Mouse (Mus musculus) brain, adult 2 months (tissue): ENCODE measurements around the gene Fn1.

ENCODE experiments used
- DNase-seq: peaks from one replicate; pipeline ENCODE4 v3.0.0; 2011; ENCODE audit warnings: low read depth, low spot score

Fn1 gene

GRCm38 (mm10) chr1:71652551-71653399, at the start of gene Fn1:
Gene Fn1, minus strand, starts transcription at chr1:71653200.
- DNase-seq = peak; percentile 18

GRCm38 (mm10) chr1:71696093-71696492, 43.1 kb upstream of the Fn1 start:
- DNase-seq = no peak

- DNase-seq = no peak
Observed at GRCm38 (mm10) chr1:71691472-71692277, 38.7 kb upstream of the Fn1 start.

- DNase-seq = no peak
Observed at GRCm38 (mm10) chr1:71688926-71689303, 35.9 kb upstream of the Fn1 start.

- DNase-seq = no peak
Observed at GRCm38 (mm10) chr1:71688272-71688925, 35.4 kb upstream of the Fn1 start.

- no peak for DNase-seq
Observed at GRCm38 (mm10) chr1:71686791-71687190, 33.8 kb upstream of the Fn1 start.

- DNase-seq = peak; percentile 25
Observed at GRCm38 (mm10) chr1:71683736-71684135, 30.7 kb upstream of the Fn1 start.

- DNase-seq = no peak
Observed at GRCm38 (mm10) chr1:71682194-71682715, 29.3 kb upstream of the Fn1 start.

- DNase-seq = no peak
Observed at GRCm38 (mm10) chr1:71681306-71681705, 28.3 kb upstream of the Fn1 start.

- DNase-seq = peak; percentile 16
Observed at GRCm38 (mm10) chr1:71680046-71680672, 27.2 kb upstream of the Fn1 start.

- peak; percentile 13 for DNase-seq
Observed at GRCm38 (mm10) chr1:71675420-71675819, 22.4 kb upstream of the Fn1 start.

GRCm38 (mm10) chr1:71674274-71674673, 21.3 kb upstream of the Fn1 start:
- DNase-seq = no peak

- peak; percentile 27 for DNase-seq
Observed at GRCm38 (mm10) chr1:71673398-71673910, 20.5 kb upstream of the Fn1 start.

- DNase-seq = no peak
Observed at GRCm38 (mm10) chr1:71672346-71672745, 19.3 kb upstream of the Fn1 start.

GRCm38 (mm10) chr1:71663242-71663641, 10.2 kb upstream of the Fn1 start:
- DNase-seq = no peak

- DNase-seq = no peak
Observed at GRCm38 (mm10) chr1:71658632-71659031, 5.6 kb upstream of the Fn1 start.

GRCm38 (mm10) chr1:71656309-71656708, 3.3 kb upstream of the Fn1 start:
- no peak for DNase-seq

GRCm38 (mm10) chr1:71654221-71654620, 1.2 kb upstream of the Fn1 start:
- no peak for DNase-seq

GRCm38 (mm10) chr1:71653400-71654159, 580 bp upstream of the Fn1 start:
- no peak for DNase-seq

GRCm38 (mm10) chr1:71651828-71652227, 1.2 kb downstream of the Fn1 start:
- no peak for DNase-seq

GRCm38 (mm10) chr1:71651315-71651714, 1.7 kb downstream of the Fn1 start:
- DNase-seq = no peak
